Mouse (Mus musculus) G1E (cell line): ENCODE measurements around the gene Hist2h4. TPM values are rescaled to one million over a fixed set of nuclear protein-coding genes. Genes with fewer than 3 reads are reported as not detected.
"Not testable (repeated sequence)": the region's sequence is repeated elsewhere in the genome, so short reads cannot be mapped to it uniquely, and the experiment has no call there.

ENCODE experiments used
- ATAC-seq: 2 replicates; pipeline ENCODE4 v1.8.0; 2016; ENCODE audit warnings: mild to moderate bottlenecking; ENCODE audit not compliant: insufficient number of reproducible peaks, poor library complexity, low FRiP score, severe bottlenecking; ENCODE audit errors: extremely low read depth
- DNase-seq: peaks from one replicate; pipeline ENCODE4 v3.0.0; 2012; ENCODE audit warnings: low spot score
- H3K27me3 ChIP-seq: 2 replicates; pipeline ENCODE4 v1.6.1; 2012; ENCODE audit warnings: mild to moderate bottlenecking, low read length, inconsistent platforms; ENCODE audit not compliant: insufficient read depth
- H3K36me3 ChIP-seq: replicated peaks from 2 replicates; pipeline ENCODE3; 2012; ENCODE audit warnings: mild to moderate bottlenecking, inconsistent platforms
- H3K4me1 ChIP-seq: 2 replicates; pipeline ENCODE4 v1.6.1; 2012; ENCODE audit warnings: low read depth, low read length, inconsistent platforms, mixed read lengths; ENCODE audit not compliant: insufficient read depth
- H3K4me3 ChIP-seq: 2 replicates; pipeline ENCODE4 v1.5.1; 2012; ENCODE audit warnings: low read depth, mild to moderate bottlenecking, inconsistent platforms, low read length, moderate library complexity, mixed read lengths
- H3K9me3 ChIP-seq: replicated peaks from 2 replicates; pipeline ENCODE4 v1.6.1; 2012; ENCODE audit warnings: inconsistent platforms
- CTCF ChIP-seq: IDR thresholded peaks from 2 replicates; pipeline ENCODE4 v1.5.1; 2012; ENCODE audit warnings: low read depth, low read length, inconsistent platforms, mixed read lengths
- GATA1 ChIP-seq: IDR thresholded peaks from 2 replicates; pipeline ENCODE4 v1.6.1; 2012; ENCODE audit warnings: borderline replicate concordance, low read length, inconsistent platforms, mixed read lengths
- GATA2 ChIP-seq: IDR thresholded peaks from 2 replicates; pipeline ENCODE4 v1.6.1; 2012; ENCODE audit warnings: low read depth, low read length, inconsistent platforms, borderline replicate concordance
- POLR2AphosphoS5 ChIP-seq: IDR thresholded peaks from 2 replicates; pipeline ENCODE4 v1.6.1; 2012; ENCODE audit warnings: low read depth, low read length, inconsistent platforms; ENCODE audit not compliant: insufficient replicate concordance
- TAL1 ChIP-seq: conservative IDR thresholded peaks from 2 replicates; pipeline ENCODE4 v1.6.1; 2012; ENCODE audit warnings: low read depth, low read length, inconsistent platforms, mixed read lengths
- polyA plus RNA-seq: library from polyadenylated mRNA; stranded (reverse); fragments of >175 nt; gene quantifications from 2 replicates; pipeline ENCODE4 v1.2.3, GENCODE M21; 2012
- total RNA-seq, 2 experiments: library from RNA; stranded (forward) in 1 of 2; stranded (reverse) in 1 of 2; fragments of 200-1000 nt in 1 of 2; fragments of >200 nt in 1 of 2; fragmentation: Nextera tagmentation in 1 of 2; gene quantifications; 2 replicates each; pipeline ENCODE4 v1.2.3; 2014 to 2017

The Hist2h4 gene
- total and polyA plus RNA-seq, 3 experiments, result 1.8 to 490 (median 93.8) TPM

- Histone ChIP-seq H3K9me3 (no peaks in the 10 kb centered on the region), H3K4me3 (no peak overlapping the region), H3K27me3 (0 out of 2 replicates have a peak, but pooled peaks cover 3% of the 10 kb centered on the region), H3K4me1 (no peaks in the 10 kb centered on the region), H3K36me3 (no peaks in the 10 kb centered on the region)
- ATAC-seq, result no peak
- no peak for DNase-seq
- TF ChIP-seq TAL1 (no peak), GATA2 (no peak), POLR2AphosphoS5 (no peak), GATA1 (no peak)
Measured at GRCm38 (mm10) chr3:96299562-96299961, 36.5 kb upstream of the Hist2h4 start.

- no peak for ATAC-seq
- no peak for DNase-seq
- H3K4me3 ChIP-seq, result no peak overlapping the region
- H3K9me3 ChIP-seq, result no peaks in the 10 kb centered on the region
- no peak for TF ChIP-seq CTCF
- no peak for TF ChIP-seq GATA1
- no peak for TF ChIP-seq TAL1
- no peak for TF ChIP-seq GATA2
- TF ChIP-seq POLR2AphosphoS5, result no peak
- H3K27me3 ChIP-seq, result peaks cover 8% of the 10 kb centered on the region; the same call in 1 of the 2 replicates
- peaks cover 8% of the 10 kb centered on the region for H3K4me1 ChIP-seq
- no peaks in the 10 kb centered on the region for H3K36me3 ChIP-seq
Measured at GRCm38 (mm10) chr3:96298360-96298759, 35.2 kb upstream of the Hist2h4 start.

- H3K4me3 ChIP-seq, result no peak within 1 kb of the TSS
- no peaks in the 10 kb centered on the region for H3K9me3 ChIP-seq
- DNase-seq (no peak), ATAC-seq (peak; percentile 57)
- peaks cover 9% of the 10 kb centered on the region; the same call in 1 of the 2 replicates for H3K27me3 ChIP-seq
- peaks cover 10% of the 10 kb centered on the region for H3K4me1 ChIP-seq
- TF ChIP-seq CTCF, result no peak
- no peak for TF ChIP-seq GATA1
- no peak for TF ChIP-seq GATA2
- TF ChIP-seq POLR2AphosphoS5, result no peak
- no peak for TF ChIP-seq TAL1
- no peaks in the 10 kb centered on the region for H3K36me3 ChIP-seq
Measured at GRCm38 (mm10) chr3:96293787-96294186, 30.7 kb upstream of the Hist2h4 start, which contains the start of gene Fcgr1. Gene Fcgr1 (minus strand): TSS chr3:96293969.

- TF ChIP-seq GATA1, result no peak
- no peak for TF ChIP-seq GATA2
- peaks cover 10% of the 10 kb centered on the region for H3K4me1 ChIP-seq
- ATAC-seq, result no peak
- no peaks in the 10 kb centered on the region for H3K36me3 ChIP-seq
- peaks cover 9% of the 10 kb centered on the region; the same call in 1 of the 2 replicates for H3K27me3 ChIP-seq
- H3K9me3 ChIP-seq, result no peaks in the 10 kb centered on the region
- H3K4me3 ChIP-seq, result no peak overlapping the region
- no peak for DNase-seq
Measured at GRCm38 (mm10) chr3:96293368-96293767, 30.3 kb upstream of the Hist2h4 start.

- Histone ChIP-seq H3K4me1 (peaks cover 10% of the 10 kb centered on the region), H3K27me3 (peaks cover 9% of the 10 kb centered on the region; the same call in 1 of the 2 replicates), H3K9me3 (no peaks in the 10 kb centered on the region), H3K36me3 (no peaks in the 10 kb centered on the region), H3K4me3 (no peak overlapping the region)
- no peak for DNase-seq
- no peak for ATAC-seq
- TF ChIP-seq CTCF (no peak), GATA1 (no peak), GATA2 (no peak), TAL1 (no peak), POLR2AphosphoS5 (no peak)
Measured at GRCm38 (mm10) chr3:96292641-96293040, 29.5 kb upstream of the Hist2h4 start.

- ATAC-seq, H3K9me3 ChIP-seq, DNase-seq, H3K4me3 ChIP-seq, H3K36me3 ChIP-seq, H3K27me3 ChIP-seq, H3K4me1 ChIP-seq: not testable (repeated sequence)
Measured at GRCm38 (mm10) chr3:96290727-96291126, 27.6 kb upstream of the Hist2h4 start.

- no peak for DNase-seq
- Histone ChIP-seq H3K9me3 (peaks cover 4% of the 10 kb centered on the region; the same call in 1 of the 2 replicates), H3K27me3 (peaks cover 12% of the 10 kb centered on the region), H3K4me3 (no peak overlapping the region), H3K4me1 (peaks cover 10% of the 10 kb centered on the region), H3K36me3 (no peaks in the 10 kb centered on the region)
- ATAC-seq, result no peak
- no peak for TF ChIP-seq CTCF
- no peak for TF ChIP-seq POLR2AphosphoS5
- no peak for TF ChIP-seq GATA1
- TF ChIP-seq GATA2, result no peak
- no peak for TF ChIP-seq TAL1
Measured at GRCm38 (mm10) chr3:96289201-96289600, 26.1 kb upstream of the Hist2h4 start.
